Mouse (Mus musculus) C2C12 (cell line): Measurements from ENCODE around the gene B4galnt1. TPM values are rescaled to one million over a fixed set of nuclear protein-coding genes. Genes with fewer than 3 reads are reported as not detected.
A peak's percentile ranks its signal among the peaks of the same experiment; 100 is the strongest.

Source experiments
- H3K27me3 ChIP-seq: one replicate; pipeline ENCODE4 v1.6.1; 2011; ENCODE audit not compliant: control insufficient read depth, insufficient read depth, insufficient read length
- H3K36me3 ChIP-seq: one replicate; pipeline ENCODE4 v1.6.1; 2011; ENCODE audit not compliant: control insufficient read depth, insufficient read depth
- H3K4me3 ChIP-seq: one replicate; pipeline ENCODE4 v1.5.1; 2011; ENCODE audit warnings: mild to moderate bottlenecking, control low read depth; ENCODE audit not compliant: poor library complexity, insufficient read depth, severe bottlenecking
- H3K79me2 ChIP-seq: one replicate; pipeline ENCODE4 v1.6.1; 2011; ENCODE audit not compliant: control insufficient read depth, insufficient read depth
- H3K79me3 ChIP-seq: one replicate; pipeline ENCODE4 v1.6.1; 2011; ENCODE audit warnings: low read depth, control low read depth
- H3ac ChIP-seq: one replicate; pipeline ENCODE3; 2011; ENCODE audit warnings: low read depth; ENCODE audit not compliant: control insufficient read depth, insufficient read length
- CEBPB ChIP-seq: IDR thresholded peaks from one replicate; pipeline ENCODE4 v1.6.1; 2011; ENCODE audit warnings: low read depth, mild to moderate bottlenecking, control low read depth, moderate library complexity
- CTCF ChIP-seq: IDR thresholded peaks from one replicate; pipeline ENCODE4 v1.5.1; 2011; ENCODE audit not compliant: control insufficient read depth, insufficient read depth, insufficient read length
- FOSL1 ChIP-seq: IDR thresholded peaks from one replicate; pipeline ENCODE4 v1.8.0; 2011; ENCODE audit warnings: mild to moderate bottlenecking, low read length; ENCODE audit not compliant: poor library complexity, insufficient read depth, severe bottlenecking
- MAX ChIP-seq: IDR thresholded peaks from one replicate; pipeline ENCODE4 v1.6.1; 2011; ENCODE audit warnings: mild to moderate bottlenecking, control low read depth
- MYOD1 ChIP-seq: IDR thresholded peaks from one replicate; pipeline ENCODE4 v1.6.1; 2011; ENCODE audit warnings: low read depth; ENCODE audit not compliant: control insufficient read depth, insufficient read length
- MYOG ChIP-seq: IDR thresholded peaks from one replicate; pipeline ENCODE4 v1.6.1; 2011; ENCODE audit not compliant: control insufficient read depth, insufficient read length; ENCODE audit errors: extremely low read depth
- USF1 ChIP-seq: IDR thresholded peaks from one replicate; pipeline ENCODE4 v1.6.1; 2011; ENCODE audit warnings: low read depth, mild to moderate bottlenecking, control low read depth, moderate library complexity
- polyA plus RNA-seq: library from polyadenylated mRNA; unstranded; fragments of >200 nt; fragmentation: generic; extraction: Trizol; gene quantifications from one replicate; pipeline ENCODE4 v1.2.1, GENCODE M21; 2012; ENCODE audit warnings: missing spikeins

B4galnt1 gene
- polyA plus RNA-seq, 1 experiment = 23.8 TPM

DNA sequence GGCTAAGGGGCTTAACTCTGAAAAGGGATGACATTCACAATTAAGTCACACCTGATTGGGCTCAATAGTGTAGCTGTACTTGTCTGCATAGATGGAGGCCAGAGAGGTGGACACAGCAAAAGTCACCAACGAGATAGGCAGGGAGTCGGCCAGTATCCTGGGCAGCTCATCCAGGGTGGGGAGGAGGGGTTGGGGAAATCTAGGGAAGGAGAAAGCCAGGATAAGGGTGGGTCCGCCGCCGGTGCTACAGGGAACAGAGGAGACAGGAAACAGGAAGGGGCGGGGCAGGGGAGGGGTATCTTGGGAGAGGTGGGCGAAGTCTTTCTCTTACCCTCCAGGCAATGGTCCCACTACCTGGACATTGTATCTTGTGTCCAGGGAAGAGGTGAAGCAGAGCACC is 11.7 kb downstream of the B4galnt1 start:
- H3K79me2 ChIP-seq = no peaks in the 10 kb centered on the region
- H3K27me3 ChIP-seq = no peaks in the 10 kb centered on the region
- H3K4me3 ChIP-seq = peak overlapping the region; percentile 26
- TF ChIP-seq FOSL1 = no peak
- TF ChIP-seq MYOG = no peak
- TF ChIP-seq CEBPB = no peak
- TF ChIP-seq CTCF = no peak
- TF ChIP-seq MYOD1 = no peak
- TF ChIP-seq MAX = no peak
- TF ChIP-seq USF1 = no peak
- H3K79me3 ChIP-seq = no peaks in the 10 kb centered on the region
- H3ac ChIP-seq = peak overlapping the region; percentile 45
- no peaks in the 10 kb centered on the region for H3K36me3 ChIP-seq

- H3ac ChIP-seq = peak overlapping the region; percentile 48
- no peak overlapping the region for H3K4me3 ChIP-seq
- H3K27me3 ChIP-seq = no peaks in the 10 kb centered on the region
- H3K36me3 ChIP-seq = no peaks in the 10 kb centered on the region
- TF ChIP-seq MYOD1 (no peak), MAX (no peak), FOSL1 (no peak), CTCF (no peak), CEBPB (no peak), MYOG (no peak), USF1 (no peak)
- no peaks in the 10 kb centered on the region for H3K79me2 ChIP-seq
- no peaks in the 10 kb centered on the region for H3K79me3 ChIP-seq
These were observed 12.2 kb downstream of the B4galnt1 start for GRCm38 (mm10) chr10:127177235-127177634.

- H3K27me3 ChIP-seq = no peaks in the 10 kb centered on the region
- TF ChIP-seq FOSL1 = no peak
- TF ChIP-seq MAX = no peak
- no peak for TF ChIP-seq MYOD1
- no peak for TF ChIP-seq MYOG
- TF ChIP-seq CTCF = peak; percentile 64
- no peak for TF ChIP-seq CEBPB
- H3ac ChIP-seq = peak overlapping the region; percentile 69
These were observed 12.7 kb downstream of the B4galnt1 start for GRCm38 (mm10) chr10:127177719-127178118.

GRCm38 (mm10) chr10:127178286-127179027 is 13.4 kb downstream of the B4galnt1 start:
- Histone ChIP-seq H3K27me3 (no peaks in the 10 kb centered on the region), H3K79me3 (no peaks in the 10 kb centered on the region), H3K79me2 (no peaks in the 10 kb centered on the region), H3K36me3 (no peaks in the 10 kb centered on the region), H3ac (no peak overlapping the region), H3K4me3 (no peak overlapping the region)
- TF ChIP-seq MYOD1 (no peak), CTCF (no peak), USF1 (no peak)

More at GRCm38 (mm10) chr10:127177719-127178118, 12.7 kb downstream of the B4galnt1 start:
- no peaks in the 10 kb centered on the region for H3K79me2 ChIP-seq
- H3K4me3 ChIP-seq = peak overlapping the region; percentile 11
- H3K36me3 ChIP-seq = no peaks in the 10 kb centered on the region
- no peaks in the 10 kb centered on the region for H3K79me3 ChIP-seq

GRCm38 (mm10) chr10:127179871-127180694 is 15.1 kb downstream of the B4galnt1 start, which contains the start of gene Slc26a10:
Gene Slc26a10, minus strand, starts transcription at chr10:127180645.
- H3K4me3 ChIP-seq = no peak within 1 kb of the TSS
- H3K27me3 ChIP-seq = no peaks in the 10 kb centered on the region

More at GRCm38 (mm10) chr10:127179871-127180694, 15.1 kb downstream of the B4galnt1 start, which contains the start of gene Slc26a10:
- Histone ChIP-seq H3K79me3 (no peaks in the 10 kb centered on the region), H3K36me3 (no peaks in the 10 kb centered on the region), H3K79me2 (no peaks in the 10 kb centered on the region), H3ac (no peak within 1 kb of the TSS)
- TF ChIP-seq MYOD1 = no peak
- no peak for TF ChIP-seq USF1
- no peak for TF ChIP-seq FOSL1
- no peak for TF ChIP-seq MAX
- no peak for TF ChIP-seq CTCF
- TF ChIP-seq MYOG = no peak
- no peak for TF ChIP-seq CEBPB
